Mouse (Mus musculus) erythroid progenitor cell, adult 5-6 weeks (primary cell): ENCODE data around the gene Cd69. TPM values are rescaled to one million over a fixed set of nuclear protein-coding genes. Genes with fewer than 3 reads are reported as not detected.

Experiments used
- ATAC-seq: replicated peaks from 2 replicates; pipeline ENCODE4 v1.8.0; 2016; ENCODE audit warnings: moderate number of reproducible peaks, mild to moderate bottlenecking, moderate TSS enrichment, inconsistent platforms; ENCODE audit not compliant: poor library complexity, low FRiP score, severe bottlenecking
- total RNA-seq, 2 experiments: library from RNA; stranded (forward) in 1 of 2; stranded (reverse) in 1 of 2; fragments of 150-400 nt in 1 of 2; fragments of 186-747, 209-891 nt in 1 of 2; gene quantifications; 2 replicates each; pipeline versions ENCODE4 v1.2.3 to v1.2.4; 2015 to 2017; ENCODE audit warnings: low replicate concordance in 2 of 2

Gene Cd69
- total RNA-seq, 2 experiments from 2014 or later = 13.2 to 24.3 TPM

GRCm38 (mm10) chr6:129229774-129230578, 45.3 kb downstream of the Cd69 start:
- ATAC-seq = no peak

GRCm38 (mm10) chr6:129228935-129229773, 46.1 kb downstream of the Cd69 start:
- no peak for ATAC-seq

- ATAC-seq = no peak
Observed at GRCm38 (mm10) chr6:129225078-129225477, 50.2 kb downstream of the Cd69 start.

GRCm38 (mm10) chr6:129224090-129224489, 51.1 kb downstream of the Cd69 start:
- ATAC-seq = no peak

- ATAC-seq = no peak
Observed at GRCm38 (mm10) chr6:129223611-129224010, 51.6 kb downstream of the Cd69 start.

- ATAC-seq = no peak
Observed at GRCm38 (mm10) chr6:129222188-129222800, 52.9 kb downstream of the Cd69 start.

GRCm38 (mm10) chr6:129221053-129221452, 54.2 kb downstream of the Cd69 start:
- no peak for ATAC-seq

GRCm38 (mm10) chr6:129219897-129220517, 55.2 kb downstream of the Cd69 start:
- ATAC-seq = no peak

- no peak for ATAC-seq
Observed at GRCm38 (mm10) chr6:129218191-129218696, 57.0 kb downstream of the Cd69 start.

Other genes starting within 250 kb of the Cd69 start
- 1.4 and 14.7 TPM in 2 replicates for gene Klrb1f, start 229.5 kb downstream of the Cd69 start, total RNA-seq (2015; ENCODE audit: low replicate concordance)
- gene Klrb1f, start 229.5 kb downstream of the Cd69 start, total RNA-seq (2017; ENCODE audit: low replicate concordance) = 2.7 and 4.1 TPM in 2 replicates
- not detected in 2 replicates for gene Clec2e, start 174.5 kb downstream of the Cd69 start, total RNA-seq (2015; ENCODE audit: low replicate concordance)
- not detected in 2 replicates for gene Clec2e, start 174.5 kb downstream of the Cd69 start, total RNA-seq (2017; ENCODE audit: low replicate concordance)
- 2.5 and 14.3 TPM in 2 replicates for gene Clec2d, start 94.8 kb downstream of the Cd69 start, total RNA-seq (2015; ENCODE audit: low replicate concordance)
- 31.2 and 44.5 TPM in 2 replicates for gene Clec2d, start 94.8 kb downstream of the Cd69 start, total RNA-seq (2017; ENCODE audit: low replicate concordance)
- gene 4922502D21Rik, start 56.4 kb upstream of the Cd69 start, total RNA-seq (2015; ENCODE audit: low replicate concordance) = not detected in 2 replicates
- gene 4922502D21Rik, start 56.4 kb upstream of the Cd69 start, total RNA-seq (2017; ENCODE audit: low replicate concordance) = not detected in 2 replicates
- gene Clec12a, start 67.3 kb upstream of the Cd69 start, total RNA-seq (2015; ENCODE audit: low replicate concordance) = 97.3 and 115 TPM in 2 replicates
- 48.9 and 86.8 TPM in 2 replicates for gene Clec12a, start 67.3 kb upstream of the Cd69 start, total RNA-seq (2017; ENCODE audit: low replicate concordance)
- gene Clec12b, start 110.4 kb upstream of the Cd69 start, total RNA-seq (2015; ENCODE audit: low replicate concordance) = not detected in 2 replicates
- not detected in 2 replicates for gene Clec12b, start 110.4 kb upstream of the Cd69 start, total RNA-seq (2017; ENCODE audit: low replicate concordance)
- gene Clec1b, start 121.9 kb upstream of the Cd69 start, total RNA-seq (2015; ENCODE audit: low replicate concordance) = 8.3 TPM in 1 of 2 replicates, not detected in the other
- gene Clec1b, start 121.9 kb upstream of the Cd69 start, total RNA-seq (2017; ENCODE audit: low replicate concordance) = 2.7 TPM in 1 of 2 replicates, not detected in the other
- gene Clec9a, start 133.4 kb upstream of the Cd69 start, total RNA-seq (2015; ENCODE audit: low replicate concordance) = 0.72 TPM in 1 of 2 replicates, not detected in the other
- 0.13 TPM in 1 of 2 replicates, not detected in the other for gene Clec9a, start 133.4 kb upstream of the Cd69 start, total RNA-seq (2017; ENCODE audit: low replicate concordance)
- not detected in 2 replicates for gene Clec1a, start 176.6 kb upstream of the Cd69 start, total RNA-seq (2015; ENCODE audit: low replicate concordance)
- gene Clec1a, start 176.6 kb upstream of the Cd69 start, total RNA-seq (2017; ENCODE audit: low replicate concordance) = 2.0 TPM in 1 of 2 replicates, not detected in the other
- gene Olr1, start 231.7 kb upstream of the Cd69 start, total RNA-seq (2015; ENCODE audit: low replicate concordance) = 3.4 and 4.3 TPM in 2 replicates
- 2.2 and 5.6 TPM in 2 replicates for gene Olr1, start 231.7 kb upstream of the Cd69 start, total RNA-seq (2017; ENCODE audit: low replicate concordance)
- gene Tmem52b, start 237.1 kb upstream of the Cd69 start, total RNA-seq (2015; ENCODE audit: low replicate concordance) = not detected in 2 replicates
- not detected in 2 replicates for gene Tmem52b, start 237.1 kb upstream of the Cd69 start, total RNA-seq (2017; ENCODE audit: low replicate concordance)